Mouse (Mus musculus) c-Kit-positive CD71-negative TER-119-negative erythroid progenitor cells, embryonic 14.5 days (primary cell): ENCODE measurements around the gene Icam4.
"Not testable (repeated sequence)": the region's sequence is repeated elsewhere in the genome, so short reads cannot be mapped to it uniquely, and the experiment has no call there.

ENCODE experiments used
- DNase-seq: peaks from one replicate; pipeline ENCODE4 v3.0.0-alpha.2; 2013; ENCODE audit warnings: low read depth

Gene Icam4

GRCm38 (mm10) chr9:21035586-21035985 lies 6.4 kb downstream of the Icam4 start:
- no peak for DNase-seq

- no peak for DNase-seq
Measured at GRCm38 (mm10) chr9:21036161-21036560, 7.0 kb downstream of the Icam4 start.

DNA sequence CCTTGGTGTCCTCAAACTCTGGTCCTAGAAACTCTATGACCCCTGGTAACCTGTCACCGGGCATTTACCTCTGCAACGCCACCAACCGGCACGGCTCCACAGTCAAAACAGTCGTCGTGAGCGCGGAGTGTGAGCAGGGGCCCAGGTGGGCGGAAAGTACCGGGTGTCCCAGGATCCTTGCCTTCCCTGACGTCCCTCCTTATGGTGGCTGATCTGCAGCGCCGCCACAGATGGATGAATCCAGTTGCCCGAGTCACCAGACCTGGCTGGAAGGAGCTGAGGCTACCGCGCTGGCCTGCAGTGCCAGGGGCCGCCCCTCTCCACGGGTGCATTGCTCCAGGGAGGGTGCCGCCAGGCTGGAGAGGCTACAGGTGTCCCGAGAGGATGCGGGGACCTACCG lies 7.5 kb downstream of the Icam4 start:
- DNase-seq = no peak

GRCm38 (mm10) chr9:21037481-21037891 lies 8.3 kb downstream of the Icam4 start:
- DNase-seq = no peak

- no peak for DNase-seq
Measured at GRCm38 (mm10) chr9:21039779-21040178, 10.6 kb downstream of the Icam4 start.

DNA sequence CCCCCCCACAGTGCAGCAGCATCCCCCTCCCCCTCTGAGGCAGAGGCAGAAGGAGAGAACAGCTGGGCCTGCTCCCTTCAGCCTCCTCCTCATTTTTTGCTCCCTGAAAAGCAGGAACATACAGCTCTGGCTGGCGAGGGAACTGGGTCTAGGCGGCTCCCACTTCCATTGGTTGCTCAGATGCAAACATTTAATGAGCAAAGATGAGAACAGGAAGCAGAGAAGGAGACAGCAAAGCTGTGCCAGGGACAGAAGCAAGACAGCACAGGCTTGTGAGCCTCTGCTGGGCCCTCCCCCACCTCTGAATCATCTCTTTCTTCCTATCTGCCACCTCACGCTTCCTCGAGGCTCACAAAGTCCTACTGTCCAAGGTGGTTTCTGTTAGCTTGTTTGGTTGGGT lies 12.1 kb downstream of the Icam4 start:
- no peak for DNase-seq

- no peak for DNase-seq
Measured at GRCm38 (mm10) chr9:21043563-21043962, 14.4 kb downstream of the Icam4 start.

GRCm38 (mm10) chr9:21044785-21045184 lies 15.6 kb downstream of the Icam4 start:
- not testable (repeated sequence) for DNase-seq

DNA sequence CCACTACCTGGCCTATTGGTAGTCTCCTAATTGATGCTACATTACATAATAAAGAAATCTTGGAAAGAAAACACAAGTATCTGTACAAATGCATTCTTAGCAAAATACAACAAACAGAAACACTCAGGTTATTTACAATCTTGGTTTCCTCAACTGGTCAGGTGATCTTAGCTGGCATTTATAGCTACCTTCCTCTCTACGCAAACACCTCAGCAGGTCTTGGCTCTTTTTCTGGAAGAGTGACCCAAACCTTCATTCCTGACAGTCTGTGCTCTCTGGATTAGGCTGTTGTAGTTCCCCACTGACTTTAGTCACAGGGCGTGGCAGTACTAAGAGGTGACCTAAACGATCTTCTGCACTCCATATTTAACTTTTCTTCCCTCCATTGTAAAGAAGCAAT lies 16.1 kb downstream of the Icam4 start:
- no peak for DNase-seq

GRCm38 (mm10) chr9:21051578-21051977 lies 22.4 kb downstream of the Icam4 start:
- DNase-seq = no peak

DNA sequence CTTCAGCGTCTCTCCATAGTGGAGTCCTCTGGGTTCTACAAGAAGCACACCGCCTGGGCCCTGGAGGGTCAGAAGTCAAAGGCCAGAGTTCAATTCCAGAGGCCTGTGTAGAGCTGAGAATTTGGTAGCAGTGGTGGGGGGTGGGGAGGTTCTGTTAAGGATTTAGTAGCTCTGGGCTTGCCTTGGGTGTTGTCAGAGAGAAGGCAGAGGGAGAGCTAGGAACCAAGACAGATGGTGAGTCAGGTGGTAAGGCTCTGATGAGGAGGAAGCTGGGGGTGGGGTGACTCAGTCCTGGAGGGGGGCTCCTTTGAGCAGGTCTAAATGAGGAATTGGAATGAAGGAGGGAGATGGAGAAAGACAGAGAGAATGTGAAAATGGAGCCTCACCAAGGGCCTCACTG lies 33.8 kb downstream of the Icam4 start:
- DNase-seq = no peak

- DNase-seq = no peak
Measured at GRCm38 (mm10) chr9:21067006-21067684, 38.0 kb downstream of the Icam4 start, which contains the start of gene Zglp1. Gene Zglp1, minus strand, starts transcription at chr9:21067093.

- DNase-seq = no peak
Measured at GRCm38 (mm10) chr9:21072641-21073040, 43.5 kb downstream of the Icam4 start.

- DNase-seq = peak; percentile 73
Measured at GRCm38 (mm10) chr9:21073044-21073840, 44.1 kb downstream of the Icam4 start, which contains the start of the genes Gm49373 and Fdx1l. Gene Gm49373, minus strand, starts transcription at chr9:21073096. Gene Fdx1l, minus strand, starts transcription at chr9:21073614.

GRCm38 (mm10) chr9:21074173-21074572 lies 45.0 kb downstream of the Icam4 start:
- no peak for DNase-seq

GRCm38 (mm10) chr9:21075625-21076024 lies 46.5 kb downstream of the Icam4 start:
- DNase-seq = no peak
